Mouse (Mus musculus) MEL (cell line): ENCODE measurements around the gene Prdm12. TPM values are rescaled to one million over a fixed set of nuclear protein-coding genes. Genes with fewer than 3 reads are reported as not detected.

Experiments used
- DNase-seq: peaks from one replicate; pipeline ENCODE4 v3.0.0; 2011; ENCODE audit warnings: low read depth, low spot score
- H3K27ac ChIP-seq: 2 replicates; pipeline ENCODE4 v1.5.1; 2012; ENCODE audit warnings: low read depth, mild to moderate bottlenecking, control low read depth, low read length, moderate library complexity; ENCODE audit not compliant: control insufficient read depth
- H3K27me3 ChIP-seq, 2 experiments: fragments of 150-350 bp in 1 of 2; sonication (generic) in 1 of 2; 2 replicates each; pipeline ENCODE4 v1.6.1; 2012; ENCODE audit warnings: low read length in 2 of 2, mild to moderate bottlenecking in 2 of 2, improper control_type of control experiment in 1 of 2, moderate library complexity in 1 of 2; ENCODE audit not compliant: insufficient read depth in 2 of 2, control insufficient read depth in 1 of 2
- H3K36me3 ChIP-seq, 2 experiments: 2 replicates each; pipeline ENCODE4 v1.6.1; 2012 to 2014; ENCODE audit warnings: low read length in 2 of 2, improper control_type of control experiment in 1 of 2, inconsistent platforms in 1 of 2, mild to moderate bottlenecking in 1 of 2; ENCODE audit not compliant: insufficient read depth in 2 of 2, control insufficient read depth in 1 of 2
- H3K4me1 ChIP-seq, 2 experiments: fragments of 150-350 bp in 1 of 2; sonication (generic) in 1 of 2; 2 replicates each; pipeline ENCODE4 v1.6.1; 2012; ENCODE audit warnings: low read length in 2 of 2, improper control_type of control experiment in 1 of 2, mild to moderate bottlenecking in 1 of 2; ENCODE audit not compliant: insufficient read depth in 2 of 2, control insufficient read depth in 1 of 2
- H3K4me3 ChIP-seq, 2 experiments: fragments of 150-350 bp in 1 of 2; sonication (generic) in 1 of 2; 2 replicates each; pipeline ENCODE4 v1.5.1; 2012; ENCODE audit warnings: low read depth in 2 of 2, low read length in 2 of 2, mild to moderate bottlenecking in 2 of 2, moderate library complexity in 2 of 2, control low read depth in 1 of 2, improper control_type of control experiment in 1 of 2; ENCODE audit not compliant: control insufficient read depth in 1 of 2, insufficient read depth in 1 of 2
- H3K79me2 ChIP-seq: 2 replicates; pipeline ENCODE4 v1.6.1; 2012; ENCODE audit warnings: mild to moderate bottlenecking, low read length, moderate library complexity; ENCODE audit not compliant: control insufficient read depth, poor library complexity, insufficient read depth
- H3K9ac ChIP-seq: 2 replicates; pipeline ENCODE4 v1.6.1; 2012; ENCODE audit warnings: low read depth, mild to moderate bottlenecking, control low read depth, low read length, moderate library complexity; ENCODE audit not compliant: control insufficient read depth, poor library complexity, severe bottlenecking
- H3K9me3 ChIP-seq: fragments of 150-350 bp; sonication (generic); replicated peaks from 2 replicates; pipeline ENCODE4 v1.6.1; 2012; ENCODE audit warnings: mild to moderate bottlenecking, low read length, improper control_type of control experiment, moderate library complexity; ENCODE audit not compliant: insufficient read depth
- BHLHE40 ChIP-seq: IDR thresholded peaks from 2 replicates; pipeline ENCODE4 v1.6.1; 2012; ENCODE audit warnings: low read depth, mild to moderate bottlenecking, inconsistent platforms, low read length, improper control_type of control experiment, borderline replicate concordance
- CHD1 ChIP-seq: IDR thresholded peaks from 2 replicates; pipeline ENCODE4 v1.6.1; 2012; ENCODE audit warnings: low read depth, mild to moderate bottlenecking, inconsistent platforms, low read length, improper control_type of control experiment
- CTCF ChIP-seq, 3 experiments: IDR thresholded peaks in 2 of 3; conservative IDR thresholded peaks in 1 of 3; 2 replicates each; pipeline ENCODE4 v1.5.1; 2011 to 2012; ENCODE audit warnings: low read length in 3 of 3, low read depth in 2 of 3, mild to moderate bottlenecking in 2 of 3, improper control_type of control experiment in 1 of 3, inconsistent platforms in 1 of 3, mixed read lengths in 1 of 3, moderate library complexity in 1 of 3; ENCODE audit not compliant: control insufficient read depth in 1 of 3, insufficient read depth in 1 of 3, poor library complexity in 1 of 3, severe bottlenecking in 1 of 3
- EP300 ChIP-seq, 2 experiments: IDR thresholded peaks; 2 replicates each; pipeline ENCODE4 v1.6.1; 2011; ENCODE audit warnings: improper control_type of control experiment in 2 of 2, low read length in 2 of 2, low read depth in 1 of 2, mild to moderate bottlenecking in 1 of 2
- ETS1 ChIP-seq: IDR thresholded peaks from 2 replicates; pipeline ENCODE4 v1.6.1; 2012; ENCODE audit warnings: low read depth, mild to moderate bottlenecking, inconsistent platforms, low read length, improper control_type of control experiment, moderate library complexity
- GABPA ChIP-seq: IDR thresholded peaks from 2 replicates; pipeline ENCODE4 v1.6.1; 2012; ENCODE audit warnings: low read depth, mild to moderate bottlenecking, inconsistent platforms, low read length, improper control_type of control experiment, moderate library complexity
- GATA1 ChIP-seq: IDR thresholded peaks from 2 replicates; pipeline ENCODE4 v1.6.1; 2011; ENCODE audit warnings: low read depth, low read length, improper control_type of control experiment
- HCFC1 ChIP-seq: IDR thresholded peaks from 2 replicates; pipeline ENCODE4 v1.6.1; 2012; ENCODE audit warnings: low read depth, mild to moderate bottlenecking, inconsistent platforms, low read length, improper control_type of control experiment, moderate library complexity
- JUND ChIP-seq: IDR thresholded peaks from 2 replicates; pipeline ENCODE4 v1.6.1; 2011; ENCODE audit warnings: low read depth, mild to moderate bottlenecking, improper control_type of control experiment, low read length
- MAFK ChIP-seq: IDR thresholded peaks from 2 replicates; pipeline ENCODE4 v1.6.1; 2011; ENCODE audit warnings: low read depth, mild to moderate bottlenecking, low read length, improper control_type of control experiment, borderline replicate concordance
- MAX ChIP-seq: IDR thresholded peaks from 2 replicates; pipeline ENCODE4 v1.6.1; 2011; ENCODE audit warnings: low read length, improper control_type of control experiment
- MAZ ChIP-seq: IDR thresholded peaks from 2 replicates; pipeline ENCODE4 v1.6.1; 2012; ENCODE audit warnings: low read depth, mild to moderate bottlenecking, inconsistent platforms, low read length, improper control_type of control experiment
- MXI1 ChIP-seq: IDR thresholded peaks from 2 replicates; pipeline ENCODE4 v1.6.1; 2011; ENCODE audit warnings: mild to moderate bottlenecking, low read depth, low read length, improper control_type of control experiment
- MYC ChIP-seq: IDR thresholded peaks from 2 replicates; pipeline ENCODE4 v1.6.1; 2011; ENCODE audit warnings: low read depth, mild to moderate bottlenecking, low read length, improper control_type of control experiment, moderate library complexity
- POLR2AphosphoS5 ChIP-seq: IDR thresholded peaks from 2 replicates; pipeline ENCODE4 v1.6.1; 2012; ENCODE audit warnings: low read depth, borderline replicate concordance, mild to moderate bottlenecking, inconsistent platforms, low read length, moderate library complexity, mixed read lengths
- SIN3A ChIP-seq: IDR thresholded peaks from 2 replicates; pipeline ENCODE4 v1.6.1; 2012; ENCODE audit warnings: low read length, improper control_type of control experiment, inconsistent platforms
- TCF12 ChIP-seq: IDR thresholded peaks from 2 replicates; pipeline ENCODE4 v1.6.1; 2014; ENCODE audit warnings: low read depth, mild to moderate bottlenecking, inconsistent platforms, low read length, improper control_type of control experiment, moderate library complexity
- USF1 ChIP-seq: IDR thresholded peaks from 2 replicates; pipeline ENCODE4 v1.6.1; 2014; ENCODE audit warnings: low read depth, mild to moderate bottlenecking, inconsistent platforms, low read length, improper control_type of control experiment, moderate library complexity
- USF2 ChIP-seq, 2 experiments: IDR thresholded peaks; 2 replicates each; pipeline ENCODE4 v1.6.1; 2011 to 2012; ENCODE audit warnings: improper control_type of control experiment in 2 of 2, low read length in 2 of 2, borderline replicate concordance in 1 of 2, inconsistent platforms in 1 of 2, low read depth in 1 of 2, mild to moderate bottlenecking in 1 of 2; ENCODE audit not compliant: insufficient read depth in 1 of 2
- ZKSCAN1 ChIP-seq: IDR thresholded peaks from 2 replicates; pipeline ENCODE4 v1.6.1; 2012; ENCODE audit warnings: low read depth, mild to moderate bottlenecking, inconsistent platforms, low read length, improper control_type of control experiment, moderate library complexity
- polyA plus RNA-seq, 2 experiments: library from polyadenylated mRNA; stranded (reverse) in 1 of 2; unstranded in 1 of 2; fragments of >175 nt in 1 of 2; fragments of >200 nt in 1 of 2; gene quantifications; 2 replicates each; pipeline versions ENCODE4 v1.2.1 to v1.2.4; 2012; ENCODE audit warnings: low replicate concordance in 2 of 2, low read depth in 1 of 2; ENCODE audit not compliant: insufficient read length in 2 of 2, insufficient read depth in 1 of 2, missing spikeins in 1 of 2
- total RNA-seq: library from RNA; depleted of rRNA; stranded (reverse); fragments of 300-350 nt; gene quantifications from 2 replicates; pipeline ENCODE4 v1.2.3, GENCODE M21; 2012

Gene Prdm12
- total and polyA plus RNA-seq, 3 experiments, result not detected

GRCm38 (mm10) chr2:31700545-31701446 lies 61.0 kb downstream of the Prdm12 start:
- TF ChIP-seq HCFC1 (no peak), GATA1 (peak; percentile 86), TCF12 (0 out of 2 replicates have a peak, but pooled peaks have one; percentile 31), ETS1 (peak; percentile 54), MAX (peak; percentile 90), MYC (peak; percentile 90), MAFK (no peak), EP300 (IDR thresholded peaks at IDR 0.05; ENCODE audit: low read depth in 1 of 2, low read length in 2 of 2) (peak; percentile 63 to 68), ZKSCAN1 (no peak), GABPA (no peak), SIN3A (peak; percentile 65; the same call in 1 of the 2 replicates), BHLHE40 (0 out of 2 replicates have a peak, but pooled peaks have one; percentile 19), MXI1 (peak; percentile 93), USF1 (peak; percentile 87), USF2 (IDR thresholded peaks at IDR 0.05; ENCODE audit: borderline replicate concordance in 1 of 2, insufficient read depth in 1 of 2, low read depth in 1 of 2, low read length in 2 of 2) (0 out of 4 replicates have a peak, but pooled peaks of 1 of the 2 experiments have one; percentile 28)
- Histone ChIP-seq H3K27me3 (no peaks in the 10 kb centered on the region), H3K36me3 (peaks cover 0 to 18% of the 10 kb centered on the region in 2 experiments; a peak in 3 of 4 replicates), H3K4me1 (peaks cover 6 to 14% of the 10 kb centered on the region in 2 experiments; a peak in 3 of 4 replicates), H3K27ac (peak overlapping the region; percentile 22; the same call in 1 of the 2 replicates), H3K4me3 (no peak overlapping the region), H3K79me2 (no peaks in the 10 kb centered on the region), H3K9me3 (no peaks in the 10 kb centered on the region), H3K9ac (no peak overlapping the region)
- DNase-seq, result peak; percentile 64

DNA sequence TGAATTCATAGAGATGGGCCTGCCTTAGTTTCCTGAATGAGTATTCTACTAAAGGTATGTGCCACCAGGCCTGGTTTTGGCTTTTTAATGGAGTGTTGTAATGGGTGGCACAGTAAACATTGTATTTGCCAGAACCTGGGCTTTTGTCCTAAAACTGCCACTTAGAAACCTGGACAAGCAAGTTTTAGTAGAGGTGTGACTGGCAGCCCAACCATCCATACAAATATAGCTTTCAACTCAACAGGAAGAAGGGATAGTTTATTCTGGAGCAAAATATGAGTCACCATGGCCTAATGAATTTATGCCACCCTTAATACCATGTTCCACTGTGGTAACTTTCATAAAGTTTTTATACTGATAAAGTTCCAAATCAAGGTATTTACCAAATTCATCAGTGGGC lies 63.4 kb downstream of the Prdm12 start:
- no peak overlapping the region for H3K9ac ChIP-seq
- DNase-seq, result no peak
- no peak overlapping the region for H3K27ac ChIP-seq
- H3K9me3 ChIP-seq, result no peaks in the 10 kb centered on the region
- H3K4me3 ChIP-seq, result no peak overlapping the region
- TF ChIP-seq CTCF (IDR thresholded peaks at IDR 0.05 in 2 of 3, conservative IDR thresholded peaks at IDR 0.05 in 1 of 3; ENCODE audit: control insufficient read depth in 1 of 3, insufficient read depth in 1 of 3, low read depth in 2 of 3, low read length in 3 of 3, poor library complexity in 1 of 3, severe bottlenecking in 1 of 3) (no peak), CHD1 (no peak), HCFC1 (no peak), MAZ (no peak), SIN3A (no peak), EP300 (IDR thresholded peaks at IDR 0.05; ENCODE audit: low read depth in 1 of 2, low read length in 2 of 2) (no peak), POLR2AphosphoS5 (no peak), JUND (no peak)
- H3K4me1 ChIP-seq, result peaks cover 10 to 18% of the 10 kb centered on the region in 2 experiments; a peak in 3 of 4 replicates
- H3K79me2 ChIP-seq, result no peaks in the 10 kb centered on the region
- H3K27me3 ChIP-seq, result no peaks in the 10 kb centered on the region
- peaks cover 0 to 18% of the 10 kb centered on the region in 2 experiments; a peak in 2 of 4 replicates for H3K36me3 ChIP-seq
